Mouse (Mus musculus): Measurements from ENCODE around the gene Bri3bp. TPM values are rescaled to one million over a fixed set of nuclear protein-coding genes. Genes with fewer than 3 reads are reported as not detected.
A peak's percentile ranks its signal among the peaks of the same experiment; 100 is the strongest.

Gene Bri3bp
- polyA plus RNA-seq, 1 experiment from 2014 or later: 49.3 TPM

DNA sequence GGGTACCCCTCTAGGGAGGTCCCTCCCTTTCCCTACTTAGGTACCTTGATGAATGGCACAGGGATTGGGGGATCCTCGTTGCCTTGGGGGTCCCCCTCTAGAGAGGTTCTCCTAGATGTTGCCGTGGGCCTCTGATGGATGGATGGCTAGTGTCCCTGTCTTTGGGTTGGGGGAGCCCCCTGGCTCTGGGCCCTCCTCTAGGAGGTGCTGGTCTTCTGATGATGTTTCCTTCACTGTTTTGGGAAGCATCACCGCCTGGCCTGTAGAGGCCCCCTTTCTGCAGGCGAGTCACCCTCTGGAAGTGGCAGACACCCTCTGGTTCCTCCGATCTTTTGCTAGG is 34.9 kb downstream of the Bri3bp start:
- no peaks in the 10 kb centered on the region for H3K9me3 ChIP-seq (replicated peaks)
- no peaks in the 10 kb centered on the region for H3K27me3 ChIP-seq (replicated peaks)
- no peaks in the 10 kb centered on the region for H3K36me3 ChIP-seq
- H3K4me1 ChIP-seq (replicated peaks): peaks cover 25% of the 10 kb centered on the region
- peak overlapping the region; percentile 95 for H3K4me2 ChIP-seq
- H3K9ac ChIP-seq: peak overlapping the region; percentile 84
- ATAC-seq (ENCODE audit: insufficient number of reproducible peaks, low FRiP score): no peak; the same call in 1 of the 2 replicates
- H3K27ac ChIP-seq (ENCODE audit: poor library complexity, severe bottlenecking): no peak overlapping the region
- H3K4me3 ChIP-seq: peak overlapping the region; percentile 83
- WGBS: 22% methylated on average over 5 of the region's 5 CpGs

DNA sequence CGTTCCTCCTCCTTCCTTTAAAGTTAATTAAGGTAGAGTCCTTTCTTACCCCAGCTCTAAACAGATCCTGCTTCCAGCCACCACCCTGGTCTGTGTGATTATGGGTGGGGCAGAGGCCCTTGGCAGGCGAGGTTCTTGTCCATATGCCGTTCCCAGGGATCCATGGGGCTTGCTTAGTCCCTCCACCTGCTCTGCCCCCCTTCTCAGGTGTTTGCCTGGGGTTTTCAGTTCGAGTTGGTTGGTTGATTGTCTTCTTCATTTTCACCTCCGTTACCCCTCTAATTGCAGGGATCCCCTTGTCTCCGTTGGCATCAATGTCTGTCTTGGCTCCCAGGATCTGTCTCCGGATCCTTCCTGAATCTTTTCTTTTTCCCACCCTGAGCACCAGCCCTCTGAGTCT is 35.4 kb downstream of the Bri3bp start:
- H3K9ac ChIP-seq: 0 out of 2 replicates have a peak overlapping the region, but pooled peaks have one; percentile 18
- 71% methylated on average over 7 of the region's 7 CpGs for WGBS

DNA sequence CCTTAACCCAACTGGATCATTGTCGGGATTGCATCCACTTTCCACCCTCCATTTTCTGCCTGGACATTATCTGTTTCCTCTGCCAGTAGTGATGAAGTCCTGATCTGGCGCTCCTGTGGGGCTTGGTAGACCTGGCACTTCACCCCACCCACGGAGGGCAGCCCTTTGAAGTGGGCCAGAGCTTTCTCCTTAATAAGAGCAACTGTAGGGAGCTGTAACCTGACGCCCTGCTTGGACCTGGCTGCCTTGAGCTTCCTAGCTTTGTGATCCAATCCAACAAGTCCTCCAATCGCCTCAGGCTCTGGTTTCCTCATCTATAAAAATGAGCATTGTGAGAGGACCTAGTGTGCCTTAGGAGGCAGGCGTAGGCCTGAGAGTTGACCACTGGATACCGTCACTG is 36.2 kb downstream of the Bri3bp start:
- H3K4me2 ChIP-seq: no peak overlapping the region

More for the DNA sequence above, 35.4 kb downstream of the Bri3bp start:
- H3K9me3 ChIP-seq (replicated peaks): no peaks in the 10 kb centered on the region
- H3K27ac ChIP-seq (ENCODE audit: poor library complexity, severe bottlenecking): no peak overlapping the region
- no peak for ATAC-seq (ENCODE audit: insufficient number of reproducible peaks, low FRiP score)
- no peaks in the 10 kb centered on the region for H3K27me3 ChIP-seq (replicated peaks)
- H3K4me1 ChIP-seq (replicated peaks): peaks cover 25% of the 10 kb centered on the region
- peak overlapping the region; percentile 83 for H3K4me3 ChIP-seq
- H3K4me2 ChIP-seq: peak overlapping the region; percentile 95
- no peaks in the 10 kb centered on the region for H3K36me3 ChIP-seq

DNA sequence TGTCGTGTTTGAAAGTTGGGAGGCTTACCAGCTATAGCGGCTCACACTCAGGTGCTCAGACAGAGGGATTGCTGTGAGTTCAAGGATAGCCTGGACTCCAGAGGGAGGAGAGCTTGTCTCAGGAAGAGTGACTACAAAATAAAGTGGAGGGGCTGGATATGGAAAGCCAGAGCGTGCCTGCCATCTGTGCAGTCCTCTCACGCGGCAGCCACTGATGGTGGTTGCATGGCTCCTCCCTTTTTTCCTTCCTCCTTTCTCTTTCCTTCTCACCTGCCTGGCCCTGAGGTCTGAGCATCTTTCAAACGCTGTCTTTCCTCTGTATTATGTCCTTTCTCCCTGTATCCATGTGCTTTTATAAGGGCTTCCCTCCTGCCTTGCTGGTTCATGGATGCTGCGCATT is 36.7 kb downstream of the Bri3bp start:
- Histone ChIP-seq H3K4me3 (no peak overlapping the region), H3K27me3 (replicated peaks) (no peaks in the 10 kb centered on the region), H3K9me3 (replicated peaks) (no peaks in the 10 kb centered on the region), H3K9ac (no peak overlapping the region), H3K4me1 (replicated peaks) (peaks cover 25% of the 10 kb centered on the region), H3K4me2 (no peak overlapping the region), H3K27ac (ENCODE audit: poor library complexity, severe bottlenecking) (no peak overlapping the region), H3K36me3 (peaks cover 10% of the 10 kb centered on the region)
- no peak for ATAC-seq (ENCODE audit: insufficient number of reproducible peaks, low FRiP score)
- WGBS: 81% methylated on average over 7 of the region's 7 CpGs

More for the DNA sequence above, 36.2 kb downstream of the Bri3bp start:
- WGBS: 65% methylated on average over 7 of the region's 7 CpGs
- Histone ChIP-seq H3K4me1 (replicated peaks) (peaks cover 25% of the 10 kb centered on the region), H3K4me3 (no peak overlapping the region), H3K27me3 (replicated peaks) (no peaks in the 10 kb centered on the region), H3K27ac (ENCODE audit: poor library complexity, severe bottlenecking) (no peak overlapping the region), H3K9ac (no peak overlapping the region), H3K9me3 (replicated peaks) (no peaks in the 10 kb centered on the region), H3K36me3 (peaks cover 5% of the 10 kb centered on the region)
- no peak for ATAC-seq (ENCODE audit: insufficient number of reproducible peaks, low FRiP score)

DNA sequence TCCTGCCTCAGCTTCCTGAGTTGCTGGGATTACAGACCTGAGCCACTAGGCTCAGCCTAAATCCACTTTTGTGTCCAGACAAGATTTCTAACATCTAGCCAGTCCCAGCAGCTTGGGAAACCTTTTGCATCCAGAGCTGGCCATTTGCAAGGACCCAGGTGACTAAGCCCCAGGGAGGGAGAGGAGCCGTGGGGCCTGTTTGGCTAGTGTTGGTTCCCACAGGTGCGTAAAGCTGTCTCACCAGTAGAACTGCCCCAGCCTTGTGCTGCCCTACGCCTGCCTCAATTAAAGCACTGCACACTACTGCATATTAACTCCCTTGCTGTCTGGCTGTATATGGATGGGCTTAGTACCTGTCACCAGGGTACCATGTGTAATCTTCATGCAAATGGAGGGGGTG is 38.0 kb downstream of the Bri3bp start:
- no peaks in the 10 kb centered on the region for H3K9me3 ChIP-seq (replicated peaks)
- no peaks in the 10 kb centered on the region for H3K27me3 ChIP-seq (replicated peaks)
- peaks cover 25% of the 10 kb centered on the region for H3K4me1 ChIP-seq (replicated peaks)
- H3K27ac ChIP-seq (ENCODE audit: poor library complexity, severe bottlenecking): no peak overlapping the region
- 85% methylated on average over 3 of the region's 3 CpGs for WGBS
- H3K4me3 ChIP-seq: no peak overlapping the region
- ATAC-seq (ENCODE audit: insufficient number of reproducible peaks, low FRiP score): no peak
- H3K36me3 ChIP-seq: peaks cover 16% of the 10 kb centered on the region
- no peak overlapping the region for H3K9ac ChIP-seq
- no peak overlapping the region for H3K4me2 ChIP-seq

DNA sequence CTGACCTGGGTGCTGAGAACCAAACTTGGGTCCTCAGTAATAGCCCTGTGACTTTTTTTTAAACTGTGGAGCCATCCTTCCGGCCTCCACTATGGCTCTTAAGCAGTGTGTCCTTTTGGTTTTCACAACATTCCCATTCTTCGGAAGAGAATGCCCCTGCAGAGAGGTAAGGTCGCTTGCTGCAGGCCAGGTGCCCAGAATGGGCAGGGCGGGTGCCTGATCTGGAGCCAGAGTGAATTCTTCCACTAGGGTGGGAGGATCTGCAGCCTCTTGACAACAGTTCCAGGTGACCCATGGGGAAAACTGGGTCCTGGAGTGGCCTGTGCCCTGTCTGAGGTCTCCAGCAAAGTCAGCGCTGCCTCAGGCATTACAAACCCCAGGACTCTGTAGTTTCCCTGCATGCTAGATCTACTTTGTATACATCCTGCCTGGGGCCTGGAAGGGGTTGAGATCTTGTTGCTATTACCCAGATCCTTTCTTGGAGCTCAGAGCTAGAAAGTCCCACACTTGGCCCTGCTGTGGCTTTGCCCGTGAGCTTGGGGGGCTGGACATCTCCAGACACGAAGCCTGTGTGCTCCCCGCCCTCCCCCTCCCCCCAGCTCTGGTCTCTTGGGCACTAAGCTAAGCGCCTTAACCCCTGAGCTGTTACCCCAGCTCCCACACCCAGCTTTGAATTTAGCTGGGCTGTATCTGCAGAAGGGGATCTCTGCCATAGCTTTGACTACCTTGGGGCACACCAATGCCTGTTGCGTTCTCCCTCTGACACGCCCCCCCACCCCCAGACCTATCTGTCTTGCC is 39.3 kb downstream of the Bri3bp start:
- Histone ChIP-seq H3K27ac (ENCODE audit: poor library complexity, severe bottlenecking) (no peak overlapping the region), H3K9ac (no peak overlapping the region), H3K27me3 (replicated peaks) (no peaks in the 10 kb centered on the region), H3K4me3 (no peak overlapping the region), H3K4me2 (no peak overlapping the region), H3K36me3 (peaks cover 22% of the 10 kb centered on the region), H3K9me3 (replicated peaks) (no peaks in the 10 kb centered on the region), H3K4me1 (replicated peaks) (peaks cover 25% of the 10 kb centered on the region)
- WGBS: 78% methylated on average over 11 of the region's 11 CpGs
- no peak for ATAC-seq (ENCODE audit: insufficient number of reproducible peaks, low FRiP score)

DNA sequence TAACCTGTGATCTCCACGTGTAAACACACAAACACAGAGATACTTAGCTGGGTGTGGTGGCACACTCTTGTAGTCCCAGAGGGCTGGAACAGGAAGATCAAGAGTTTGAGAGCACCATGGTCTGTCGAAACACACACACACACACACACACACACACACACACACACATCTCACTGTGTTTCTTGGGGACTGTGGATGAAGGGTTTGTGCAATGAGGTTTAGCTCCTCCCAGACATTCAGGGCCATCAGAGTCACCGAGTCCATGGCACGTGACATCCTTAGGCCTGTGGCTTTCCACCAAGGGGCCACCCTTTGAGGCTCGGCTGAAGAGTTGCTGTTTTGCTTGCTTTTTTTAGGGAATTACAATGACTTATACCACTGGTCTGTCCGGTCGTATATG is 41.1 kb downstream of the Bri3bp start:
- Histone ChIP-seq H3K36me3 (peaks cover 31% of the 10 kb centered on the region), H3K4me1 (replicated peaks) (peaks cover 8% of the 10 kb centered on the region; the same call in 1 of the 2 replicates), H3K4me2 (no peak overlapping the region), H3K9me3 (replicated peaks) (no peaks in the 10 kb centered on the region), H3K27ac (ENCODE audit: poor library complexity, severe bottlenecking) (no peak overlapping the region), H3K27me3 (replicated peaks) (no peaks in the 10 kb centered on the region), H3K4me3 (no peak overlapping the region), H3K9ac (no peak overlapping the region)
- ATAC-seq (ENCODE audit: insufficient number of reproducible peaks, low FRiP score): no peak
- 85% methylated on average over 7 of the region's 7 CpGs for WGBS

DNA sequence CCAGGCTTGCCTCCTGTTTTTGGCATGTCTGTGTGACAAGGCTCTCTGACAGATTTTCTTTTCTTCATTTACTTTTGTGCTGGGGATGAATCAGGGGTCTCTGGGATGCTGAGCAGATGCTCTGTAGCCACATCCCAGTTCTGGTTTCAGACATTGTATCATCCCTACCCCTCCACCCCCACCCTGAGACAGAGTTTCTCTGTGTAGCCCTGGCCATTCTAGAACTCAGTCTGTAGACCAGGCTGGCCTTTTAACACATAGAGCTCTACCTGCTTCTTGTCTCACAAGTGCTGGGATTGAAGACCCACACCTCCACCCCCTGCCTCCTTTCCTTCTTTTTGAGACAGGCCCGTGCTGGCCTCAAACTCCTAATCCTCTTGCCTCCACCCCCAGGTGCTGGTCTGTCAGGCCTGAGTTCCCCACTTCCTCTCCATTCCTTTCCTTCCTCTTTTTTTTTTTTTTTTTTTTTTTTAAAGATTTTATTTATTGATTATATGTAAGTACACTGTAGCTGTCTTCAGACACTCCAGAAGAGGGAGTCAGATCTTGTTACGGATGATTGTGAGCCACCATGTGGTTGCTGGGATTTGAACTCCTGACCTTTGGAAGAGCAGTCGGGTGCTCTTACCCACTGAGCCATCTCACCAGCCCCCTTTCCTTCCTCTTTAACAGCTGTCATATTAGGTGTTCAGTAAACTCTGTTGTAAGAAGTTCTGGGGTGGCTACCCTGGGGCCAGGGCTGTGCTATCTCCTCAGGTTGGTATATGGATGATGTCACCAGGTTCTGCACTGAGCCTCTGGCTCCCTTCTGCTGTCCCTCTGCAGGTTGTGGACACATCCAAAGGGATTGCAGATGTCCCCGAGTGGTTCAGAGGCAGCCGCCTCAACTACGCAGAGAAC is 42.6 kb downstream of the Bri3bp start:
- H3K36me3 ChIP-seq: peaks cover 35% of the 10 kb centered on the region
- no peak overlapping the region for H3K4me2 ChIP-seq
- no peak overlapping the region for H3K9ac ChIP-seq
- ATAC-seq (ENCODE audit: insufficient number of reproducible peaks, low FRiP score): no peak
- H3K27me3 ChIP-seq (replicated peaks): no peaks in the 10 kb centered on the region
- H3K4me1 ChIP-seq (replicated peaks): peaks cover 9% of the 10 kb centered on the region; the same call in 1 of the 2 replicates
- no peak overlapping the region for H3K4me3 ChIP-seq
- 75% methylated on average over 6 of the region's 6 CpGs for WGBS
- H3K9me3 ChIP-seq (replicated peaks): no peaks in the 10 kb centered on the region
- H3K27ac ChIP-seq (ENCODE audit: poor library complexity, severe bottlenecking): no peak overlapping the region

DNA sequence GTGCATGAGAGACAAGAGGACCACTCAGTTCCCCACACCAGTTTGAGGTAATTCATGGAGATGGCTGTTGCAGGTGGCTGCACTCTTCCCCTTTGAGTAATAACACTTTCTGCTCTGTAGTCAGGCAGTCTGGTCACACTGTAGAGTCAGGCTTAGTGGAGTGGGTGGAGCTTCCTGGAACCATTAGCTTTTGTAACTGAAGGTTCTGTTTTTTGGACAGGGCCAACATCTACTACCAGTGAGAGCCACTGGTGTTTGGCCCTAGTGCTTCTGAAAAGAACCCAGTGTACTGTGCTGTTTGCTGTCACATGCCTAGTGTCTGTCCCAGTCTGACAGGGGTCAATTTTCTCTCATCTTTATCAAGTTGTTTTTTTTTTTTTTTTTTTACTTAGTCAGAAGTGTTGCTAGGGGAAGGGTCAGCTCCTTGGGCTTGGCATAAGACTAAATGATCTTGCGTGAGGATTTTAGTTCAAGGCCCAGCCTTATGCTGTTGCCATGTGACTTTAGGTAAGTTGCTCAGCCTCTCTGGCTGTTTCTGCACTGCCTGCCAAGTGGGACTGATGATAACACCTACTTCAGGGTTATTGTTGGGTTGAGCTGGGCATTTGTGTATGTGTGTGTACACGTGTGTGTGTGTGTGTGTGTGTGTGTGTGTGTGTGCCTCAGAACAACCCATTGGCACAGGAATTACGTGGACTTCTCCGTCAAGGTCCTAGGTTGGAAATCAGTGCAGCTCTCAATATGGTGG is 43.8 kb downstream of the Bri3bp start:
- Histone ChIP-seq H3K27ac (ENCODE audit: poor library complexity, severe bottlenecking) (no peak overlapping the region), H3K27me3 (replicated peaks) (no peaks in the 10 kb centered on the region), H3K9ac (no peak overlapping the region), H3K9me3 (replicated peaks) (no peaks in the 10 kb centered on the region), H3K4me3 (no peak overlapping the region), H3K4me2 (no peak overlapping the region), H3K36me3 (peaks cover 42% of the 10 kb centered on the region), H3K4me1 (replicated peaks) (peaks cover 9% of the 10 kb centered on the region; the same call in 1 of the 2 replicates)
- ATAC-seq (ENCODE audit: insufficient number of reproducible peaks, low FRiP score): no peak
- WGBS: 90% methylated on average over 4 of the region's 4 CpGs

DNA sequence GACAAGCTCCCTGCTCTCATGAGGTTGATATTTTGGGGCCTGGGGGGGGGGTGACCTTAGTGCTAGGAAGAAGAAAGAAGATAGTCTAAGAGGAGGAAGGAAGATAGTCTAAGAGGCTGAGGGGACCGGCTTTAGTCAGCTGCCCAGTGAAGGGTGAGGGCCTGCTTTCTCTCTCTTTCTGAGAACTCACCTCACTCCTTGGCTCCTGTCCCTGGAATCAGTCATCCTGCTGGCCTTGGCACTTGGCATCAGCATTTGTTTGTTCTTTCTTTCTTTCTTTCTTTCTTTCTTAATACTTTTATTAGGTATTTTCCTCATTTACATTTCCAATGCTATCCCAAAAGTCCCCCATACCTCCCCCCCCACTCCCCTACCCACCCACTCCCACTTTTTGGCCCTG is 44.7 kb downstream of the Bri3bp start:
- H3K27ac ChIP-seq (ENCODE audit: poor library complexity, severe bottlenecking): no peak overlapping the region
- WGBS: 83% methylated on average over 1 of the region's 1 CpGs
- H3K9me3 ChIP-seq (replicated peaks): no peaks in the 10 kb centered on the region
- no peaks in the 10 kb centered on the region for H3K27me3 ChIP-seq (replicated peaks)
- no peak overlapping the region for H3K9ac ChIP-seq
- ATAC-seq (ENCODE audit: insufficient number of reproducible peaks, low FRiP score): no peak
- H3K4me1 ChIP-seq (replicated peaks): peaks cover 5% of the 10 kb centered on the region; the same call in 1 of the 2 replicates
- peaks cover 50% of the 10 kb centered on the region for H3K36me3 ChIP-seq
- no peak overlapping the region for H3K4me3 ChIP-seq
- no peak overlapping the region for H3K4me2 ChIP-seq

All from heart, embryonic 12.5 days (tissue).